Mouse (Mus musculus): ENCODE data around the gene Slc31a2.

Gene Slc31a2

GRCm38 (mm10) chr4:62281319-62281718, 19.0 kb downstream of the Slc31a2 start:
- peak in 1 of 2 experiments; percentile 53 for DNase-seq (ENCODE audit: low spot score in 2 of 2)

- DNase-seq (ENCODE audit: low spot score in 2 of 2), result no peak
These were observed 20.6 kb downstream of the Slc31a2 start for GRCm38 (mm10) chr4:62282969-62283368.

DNA sequence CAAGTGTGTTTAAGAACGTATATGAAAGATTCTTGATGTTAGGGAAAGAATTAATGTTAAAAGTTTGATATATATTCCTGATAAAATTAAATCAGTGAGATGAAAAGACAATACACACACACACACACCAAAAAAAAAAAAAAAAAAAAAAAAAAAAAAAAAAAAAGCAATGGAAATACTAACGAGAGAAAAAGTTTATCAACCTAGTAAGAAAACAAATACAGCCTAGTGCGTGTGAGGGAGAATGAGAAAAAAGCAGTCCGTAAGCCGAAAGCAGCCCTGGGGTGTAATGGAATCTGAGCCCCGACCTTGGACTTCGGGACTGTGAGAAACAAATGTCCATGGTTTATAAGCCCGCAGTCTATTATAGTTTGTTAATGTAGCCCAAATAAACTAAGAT, 23.2 kb downstream of the Slc31a2 start:
- peak; percentile 1 to 12 for DNase-seq (ENCODE audit: low spot score in 2 of 2)

GRCm38 (mm10) chr4:62286257-62286991, 24.1 kb downstream of the Slc31a2 start:
- peak; percentile 49 to 78 for DNase-seq (ENCODE audit: low spot score in 2 of 2)

DNA sequence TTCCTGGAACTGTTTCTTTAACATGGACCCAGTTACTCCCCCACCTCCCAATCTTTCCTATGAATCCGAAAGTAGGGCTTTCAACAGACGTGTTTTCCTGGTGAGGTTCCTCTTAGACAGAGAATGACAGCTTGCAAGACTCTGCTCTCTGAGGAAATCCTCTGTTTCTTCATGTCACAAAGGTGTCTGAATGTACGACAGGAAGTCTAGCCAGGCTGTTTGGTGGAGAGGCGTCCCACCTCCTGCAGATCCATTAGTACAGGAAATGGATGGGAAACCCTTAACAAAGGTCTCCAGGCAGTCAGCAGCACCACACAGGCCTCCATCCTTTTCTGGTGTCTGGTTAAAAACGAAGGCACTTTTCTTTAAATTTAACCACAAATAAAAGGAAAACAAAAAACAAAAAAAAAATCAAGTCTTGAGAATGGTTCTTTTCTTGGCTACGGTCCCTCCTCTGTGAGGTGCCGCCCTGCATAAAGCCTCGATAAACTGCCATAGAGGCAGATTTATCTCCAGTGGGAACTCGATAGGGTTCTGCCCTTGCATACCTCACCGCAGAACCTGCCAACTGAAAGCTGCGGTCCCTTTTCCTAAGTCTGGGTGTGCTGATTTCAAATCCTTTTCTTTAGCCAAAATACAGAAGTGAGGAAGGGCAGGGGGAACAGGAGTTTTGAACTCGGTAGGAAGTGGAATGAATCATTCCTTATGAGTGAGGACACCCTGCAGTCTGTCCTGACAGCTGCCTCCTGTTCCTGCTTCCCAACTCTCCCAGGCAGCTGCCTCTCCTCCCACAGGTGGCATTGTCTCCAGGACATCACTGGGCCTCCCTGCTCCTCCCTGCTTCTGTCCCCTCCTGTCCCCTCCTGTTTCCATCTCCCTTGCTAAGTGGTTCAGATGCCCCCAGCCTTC, 24.9 kb downstream of the Slc31a2 start:
- peak; percentile 10 to 56 for DNase-seq (ENCODE audit: low spot score in 2 of 2)

GRCm38 (mm10) chr4:62289226-62289625, 26.9 kb downstream of the Slc31a2 start:
- peak; percentile 7 to 40 for DNase-seq (ENCODE audit: low spot score in 2 of 2)

GRCm38 (mm10) chr4:62290816-62291505, 28.6 kb downstream of the Slc31a2 start:
- peak; percentile 11 to 56 for DNase-seq (ENCODE audit: low spot score in 2 of 2)

- DNase-seq (ENCODE audit: low spot score in 2 of 2), result peak; percentile 7 to 51
These were observed 30.3 kb downstream of the Slc31a2 start for GRCm38 (mm10) chr4:62292461-62293180.

- DNase-seq (ENCODE audit: low spot score in 2 of 2), result peak; percentile 11 to 58
These were observed 31.0 kb downstream of the Slc31a2 start for GRCm38 (mm10) chr4:62293219-62293861.

DNA sequence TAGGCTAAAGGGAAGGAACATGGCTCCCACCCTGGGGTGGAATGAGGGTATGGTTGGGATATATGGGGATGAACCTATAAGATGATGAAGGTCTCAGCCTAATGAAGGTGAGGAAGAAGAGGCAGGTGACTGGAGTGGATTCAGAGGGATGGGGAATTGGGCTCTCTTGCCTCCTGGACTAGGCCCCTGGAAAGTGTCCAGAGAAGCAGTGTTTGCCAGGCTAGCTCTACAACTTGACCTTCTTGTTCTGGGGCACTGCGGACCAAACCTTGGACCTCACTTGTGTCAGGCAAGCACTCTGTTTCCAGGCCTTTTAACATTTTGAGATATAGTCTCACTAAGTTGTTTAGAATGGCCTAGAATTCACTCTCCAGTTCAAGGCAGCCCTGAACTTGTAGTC, 32.4 kb downstream of the Slc31a2 start:
- peak in 1 of 2 experiments; percentile 5 for DNase-seq (ENCODE audit: low spot score in 2 of 2)

DNA sequence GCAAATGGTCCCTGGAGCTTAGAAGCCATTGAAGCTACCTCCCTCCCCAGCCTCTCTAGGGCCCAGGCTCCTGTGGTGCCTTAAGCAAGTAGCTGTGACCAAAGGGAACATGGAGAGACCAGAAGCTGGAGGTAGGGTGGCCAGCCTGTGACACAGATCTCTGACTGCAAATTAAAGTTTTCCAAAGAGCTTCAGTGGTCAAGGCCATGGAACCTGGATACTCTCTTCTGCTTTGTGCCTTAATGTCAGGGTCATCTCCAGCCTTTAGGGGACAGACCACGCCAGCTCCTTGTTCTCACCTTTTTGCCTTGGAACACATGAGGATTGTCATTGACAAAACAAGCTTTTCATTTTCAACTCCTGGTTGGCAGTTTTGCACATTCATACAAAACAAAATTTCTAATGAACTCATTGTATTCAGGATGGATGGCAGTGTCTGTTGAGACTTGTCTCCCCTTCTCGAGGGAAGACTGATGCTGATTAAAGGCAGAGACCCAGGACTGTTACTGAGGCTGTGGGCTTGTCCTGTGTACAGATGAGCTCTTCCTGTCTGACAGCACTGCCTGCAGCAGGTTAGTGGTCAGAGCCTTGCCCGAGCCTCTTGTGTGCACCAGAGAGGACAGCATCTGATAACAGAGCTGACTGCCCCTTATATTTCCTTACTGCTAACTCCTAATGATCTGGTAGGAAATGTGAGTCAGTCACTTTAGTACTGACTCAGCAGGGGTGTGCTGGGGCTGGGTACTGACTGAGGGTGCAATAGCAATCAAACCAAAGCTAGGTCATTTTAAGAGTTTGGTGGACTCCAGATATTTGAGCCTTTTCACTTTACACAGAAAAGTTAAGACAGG, 35.1 kb downstream of the Slc31a2 start:
- no peak for DNase-seq (ENCODE audit: low spot score in 2 of 2)

DNA sequence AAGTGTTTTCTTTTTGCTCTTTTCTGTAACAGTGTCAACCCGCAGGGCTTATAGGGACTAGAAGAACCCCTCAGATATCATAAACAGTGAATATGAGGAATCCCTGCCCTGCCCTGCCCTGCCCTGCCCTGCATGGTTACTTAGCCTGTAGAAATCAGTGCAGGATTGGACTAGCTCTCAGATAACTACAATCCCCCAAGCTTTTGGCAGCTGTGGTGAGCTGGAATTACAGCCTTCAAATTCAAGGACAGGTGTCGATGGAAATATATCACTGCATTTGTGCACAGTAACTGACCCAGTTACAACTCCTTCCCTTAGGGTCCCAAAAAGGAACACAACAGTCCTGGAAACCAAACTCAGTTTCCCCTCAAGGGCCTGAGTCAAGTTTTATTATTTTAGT, 37.6 kb downstream of the Slc31a2 start:
- DNase-seq (ENCODE audit: low spot score in 2 of 2), result no peak

DNA sequence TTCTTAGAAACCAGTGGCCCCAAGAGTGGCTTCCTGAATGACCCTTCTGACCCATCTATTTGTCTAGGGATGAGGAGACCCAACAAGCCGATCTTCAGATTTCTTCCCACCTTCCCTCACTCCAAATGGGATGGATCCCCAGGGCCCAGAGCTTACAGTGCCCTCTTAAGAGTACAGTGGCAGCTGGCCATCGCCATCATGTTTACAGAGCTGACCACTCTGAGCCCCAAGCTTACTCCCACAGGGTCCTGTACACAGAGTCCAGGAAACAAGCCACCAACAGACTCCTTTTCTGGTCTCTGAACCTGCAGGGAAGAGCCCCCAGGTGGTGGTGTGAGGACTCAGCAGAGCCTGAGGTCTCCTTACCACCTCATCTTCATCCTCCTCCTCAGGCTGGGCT, 40.4 kb downstream of the Slc31a2 start:
- no peak for DNase-seq (ENCODE audit: low spot score in 2 of 2)

GRCm38 (mm10) chr4:62303288-62303687, 40.9 kb downstream of the Slc31a2 start:
- DNase-seq (ENCODE audit: low spot score in 2 of 2), result no peak

- DNase-seq (ENCODE audit: low spot score in 2 of 2), result no peak
These were observed 43.9 kb downstream of the Slc31a2 start for GRCm38 (mm10) chr4:62306301-62306700.

GRCm38 (mm10) chr4:62306840-62307239, 44.5 kb downstream of the Slc31a2 start:
- DNase-seq (ENCODE audit: low spot score in 2 of 2), result no peak

- no peak for DNase-seq (ENCODE audit: low spot score in 2 of 2)
These were observed 46.0 kb downstream of the Slc31a2 start for GRCm38 (mm10) chr4:62308406-62308805.

- DNase-seq (ENCODE audit: low spot score in 2 of 2), result no peak
These were observed 50.5 kb downstream of the Slc31a2 start for GRCm38 (mm10) chr4:62312821-62313220.

- DNase-seq (ENCODE audit: low spot score in 2 of 2), result no peak
These were observed 51.4 kb downstream of the Slc31a2 start for GRCm38 (mm10) chr4:62313641-62314211.

- no peak for DNase-seq (ENCODE audit: low spot score in 2 of 2)
These were observed 52.2 kb downstream of the Slc31a2 start for GRCm38 (mm10) chr4:62314516-62314915.

All from spleen, postnatal 4 days (tissue).